Mouse (Mus musculus): ENCODE data around the gene Lsm3.

DNA sequence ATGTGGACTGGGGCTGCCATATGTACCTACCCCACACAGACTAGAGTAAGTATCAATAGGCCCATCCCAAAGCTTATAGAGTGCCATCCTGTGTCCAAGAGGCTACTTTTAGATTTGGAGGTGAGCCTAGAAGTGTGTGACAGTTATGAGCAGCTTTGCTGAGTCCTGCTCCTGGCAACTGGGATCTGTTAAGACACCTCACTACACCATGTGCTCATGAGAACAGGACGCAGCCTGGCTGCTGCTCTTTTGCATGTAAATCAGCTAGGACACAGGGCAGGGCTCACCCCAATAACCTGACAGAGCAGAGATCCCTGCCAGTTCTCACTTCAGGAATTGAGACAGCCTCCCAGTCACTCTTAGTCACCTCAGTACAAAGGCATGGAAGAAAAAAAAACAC, 48.6 kb upstream of the Lsm3 start:
- TF ChIP-seq POLR2A (IDR thresholded peaks at IDR 0.05; ENCODE audit: insufficient read length, low read depth) (no peak), CEBPB (IDR thresholded peaks at IDR 0.05; ENCODE audit: insufficient read depth, poor library complexity, severe bottlenecking) (no peak), USF1 (IDR thresholded peaks at IDR 0.05; ENCODE audit: low read depth) (no peak), E2F4 (IDR thresholded peaks at IDR 0.05; ENCODE audit: insufficient read depth) (no peak), MYOD1 (IDR thresholded peaks at IDR 0.05; ENCODE audit: control insufficient read depth in 1 of 3, insufficient read length in 2 of 3, low read depth in 2 of 3) (no peak), POLR2AphosphoS2 (IDR thresholded peaks at IDR 0.05; ENCODE audit: insufficient read length, low read depth) (no peak), TCF12 (IDR thresholded peaks at IDR 0.05; ENCODE audit: insufficient read depth, poor library complexity, severe bottlenecking) (no peak), TCF3 (IDR thresholded peaks at IDR 0.05; ENCODE audit: insufficient read length, low read depth) (no peak), MYOG (IDR thresholded peaks at IDR 0.05; ENCODE audit: control insufficient read depth in 1 of 3, insufficient read depth in 1 of 3, insufficient read length in 2 of 3, low read depth in 2 of 3) (no peak), SRF (IDR thresholded peaks at IDR 0.05; ENCODE audit: control insufficient read depth, insufficient read length, low read depth) (no peak), MAX (IDR thresholded peaks at IDR 0.05; ENCODE audit: low read depth) (no peak), REST (IDR thresholded peaks at IDR 0.05; ENCODE audit: insufficient read depth, insufficient read length) (no peak)
